Mouse (Mus musculus): Measurements from ENCODE around the gene Lif. TPM values are rescaled to one million over a fixed set of nuclear protein-coding genes. Genes with fewer than 3 reads are reported as not detected.

Gene Lif
- polyA plus RNA-seq, 1 experiment from 2014 or later: not detected

GRCm38 (mm10) chr11:4317287-4317686, 59.9 kb downstream of the Lif start:
- 54% methylated on average over 5 of the region's 5 CpGs for WGBS (ENCODE audit: insufficient replicate concordance)
- Histone ChIP-seq H3K4me3 (ENCODE audit: low read depth, low read length) (no peak overlapping the region), H3K27me3 (ENCODE audit: control insufficient read depth, insufficient read depth, low read depth, low read length) (no peaks in the 10 kb centered on the region), H3K36me3 (ENCODE audit: control insufficient read depth, insufficient read depth) (no peaks in the 10 kb centered on the region), H3K9ac (ENCODE audit: low read depth, low read length) (no peak overlapping the region), H3K9me3 (replicated peaks; ENCODE audit: control insufficient read depth, low read length) (no peaks in the 10 kb centered on the region), H3K27ac (ENCODE audit: low read length) (no peak overlapping the region), H3K4me2 (ENCODE audit: low read depth, low read length) (no peak overlapping the region), H3K4me1 (ENCODE audit: control insufficient read depth, low read depth, low read length) (no peaks in the 10 kb centered on the region; the same call in 1 of the 2 replicates)
- no peak for ATAC-seq (ENCODE audit: low read depth)

DNA sequence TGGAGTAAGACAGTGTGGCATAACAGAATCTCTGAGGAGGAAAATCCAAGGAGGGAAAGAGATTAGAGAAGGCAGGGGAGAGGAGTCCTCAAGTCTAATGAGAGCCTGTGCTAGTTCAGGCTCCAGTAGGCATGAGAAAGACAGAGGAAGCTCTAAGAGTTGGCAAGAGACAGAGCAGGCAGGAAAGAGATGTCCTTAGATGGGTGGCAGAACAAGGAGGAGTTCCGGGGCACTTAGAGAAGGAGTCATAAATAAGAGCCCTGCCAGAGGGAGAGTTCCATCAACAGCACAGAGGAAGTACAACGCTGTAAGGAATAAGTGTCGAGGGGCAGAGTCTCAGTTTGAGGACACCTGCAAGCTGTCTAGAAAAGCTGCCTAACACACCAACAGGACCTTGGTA, 60.7 kb downstream of the Lif start:
- 36% methylated on average over 3 of the region's 3 CpGs for WGBS (ENCODE audit: insufficient replicate concordance)
- no peak for ATAC-seq (ENCODE audit: low read depth)
- Histone ChIP-seq H3K4me3 (ENCODE audit: low read depth, low read length) (no peak overlapping the region), H3K9me3 (replicated peaks; ENCODE audit: control insufficient read depth, low read length) (no peaks in the 10 kb centered on the region), H3K27ac (ENCODE audit: low read length) (no peak overlapping the region), H3K4me1 (ENCODE audit: control insufficient read depth, low read depth, low read length) (no peaks in the 10 kb centered on the region; the same call in 1 of the 2 replicates), H3K9ac (ENCODE audit: low read depth, low read length) (no peak overlapping the region), H3K4me2 (ENCODE audit: low read depth, low read length) (no peak overlapping the region), H3K36me3 (ENCODE audit: control insufficient read depth, insufficient read depth) (no peaks in the 10 kb centered on the region), H3K27me3 (ENCODE audit: control insufficient read depth, insufficient read depth, low read depth, low read length) (no peaks in the 10 kb centered on the region)

- no peaks in the 10 kb centered on the region for H3K27me3 ChIP-seq (ENCODE audit: control insufficient read depth, insufficient read depth, low read depth, low read length)
- no peak for ATAC-seq (ENCODE audit: low read depth)
- 60% methylated on average over 14 of the region's 14 CpGs for WGBS (ENCODE audit: insufficient replicate concordance)
- no peaks in the 10 kb centered on the region for H3K36me3 ChIP-seq (ENCODE audit: control insufficient read depth, insufficient read depth)
- no peak overlapping the region for H3K4me3 ChIP-seq (ENCODE audit: low read depth, low read length)
- H3K4me1 ChIP-seq (ENCODE audit: control insufficient read depth, low read depth, low read length): no peaks in the 10 kb centered on the region; the same call in 1 of the 2 replicates
- H3K4me2 ChIP-seq (ENCODE audit: low read depth, low read length): no peak overlapping the region
- H3K27ac ChIP-seq (ENCODE audit: low read length): no peak overlapping the region
- H3K9me3 ChIP-seq (replicated peaks; ENCODE audit: control insufficient read depth, low read length): no peaks in the 10 kb centered on the region
- H3K9ac ChIP-seq (ENCODE audit: low read depth, low read length): no peak overlapping the region
Measured at GRCm38 (mm10) chr11:4319212-4319955, 62.0 kb downstream of the Lif start.

GRCm38 (mm10) chr11:4320876-4321275, 63.5 kb downstream of the Lif start:
- Histone ChIP-seq H3K27me3 (ENCODE audit: control insufficient read depth, insufficient read depth, low read depth, low read length) (no peaks in the 10 kb centered on the region), H3K4me2 (ENCODE audit: low read depth, low read length) (no peak overlapping the region), H3K4me3 (ENCODE audit: low read depth, low read length) (no peak overlapping the region), H3K4me1 (ENCODE audit: control insufficient read depth, low read depth, low read length) (no peaks in the 10 kb centered on the region), H3K36me3 (ENCODE audit: control insufficient read depth, insufficient read depth) (no peaks in the 10 kb centered on the region), H3K9me3 (replicated peaks; ENCODE audit: control insufficient read depth, low read length) (no peaks in the 10 kb centered on the region), H3K27ac (ENCODE audit: low read length) (no peak overlapping the region), H3K9ac (ENCODE audit: low read depth, low read length) (no peak overlapping the region)
- 67% methylated on average over 4 of the region's 4 CpGs for WGBS (ENCODE audit: insufficient replicate concordance)
- ATAC-seq (ENCODE audit: low read depth): no peak

Other genes starting within 250 kb of the Lif start
- gene Sec14l4, start 226.1 kb upstream of the Lif start, polyA plus RNA-seq (2015; fragmentation: Nextera tagmentation; extraction: Ambion mirVana): 4.7 and 6.3 TPM in 2 replicates
- not detected in 2 replicates for gene Sec14l3, start 192.7 kb upstream of the Lif start, polyA plus RNA-seq (2015; fragmentation: Nextera tagmentation; extraction: Ambion mirVana)
- gene Mtfp1, start 162.1 kb upstream of the Lif start, polyA plus RNA-seq (2015; fragmentation: Nextera tagmentation; extraction: Ambion mirVana): 17.9 and 19.7 TPM in 2 replicates
- 11.6 and 12.0 TPM in 2 replicates for gene Sec14l2, start 134.1 kb upstream of the Lif start, polyA plus RNA-seq (2015; fragmentation: Nextera tagmentation; extraction: Ambion mirVana)
- gene Rnf215, start 122.4 kb upstream of the Lif start, polyA plus RNA-seq (2015; fragmentation: Nextera tagmentation; extraction: Ambion mirVana): 4.6 and 5.0 TPM in 2 replicates
- 0.39 and 0.79 TPM in 2 replicates for gene Ccdc157, start 97.3 kb upstream of the Lif start, polyA plus RNA-seq (2015; fragmentation: Nextera tagmentation; extraction: Ambion mirVana)
- gene Sf3a1, start 97.2 kb upstream of the Lif start, polyA plus RNA-seq (2015; fragmentation: Nextera tagmentation; extraction: Ambion mirVana): 15.9 and 18.2 TPM in 2 replicates
- 6.5 and 6.6 TPM in 2 replicates for gene Tbc1d10a, start 70.8 kb upstream of the Lif start, polyA plus RNA-seq (2015; fragmentation: Nextera tagmentation; extraction: Ambion mirVana)
- gene Castor1, start 39.3 kb upstream of the Lif start, polyA plus RNA-seq (2015; fragmentation: Nextera tagmentation; extraction: Ambion mirVana): 1.2 and 1.7 TPM in 2 replicates
- gene Osm, start 21.1 kb upstream of the Lif start, polyA plus RNA-seq (2015; fragmentation: Nextera tagmentation; extraction: Ambion mirVana): 0.40 and 0.53 TPM in 2 replicates
- 0.19 and 0.39 TPM in 2 replicates for gene Hormad2, start 183.5 kb downstream of the Lif start, polyA plus RNA-seq (2015; fragmentation: Nextera tagmentation; extraction: Ambion mirVana)